Mouse (Mus musculus) midbrain, embryonic 14.5 days (tissue): ENCODE data around the gene Fam168a. TPM values are rescaled to one million over a fixed set of nuclear protein-coding genes. Genes with fewer than 3 reads are reported as not detected.

Experiments used
- ATAC-seq: fragments of 200-750 bp; cut with Nextera tagmentation; 2 replicates; pipeline ENCODE4 v1.8.0; 2017; ENCODE audit warnings: moderate number of reproducible peaks, moderate library complexity; ENCODE audit not compliant: low FRiP score, low TSS enrichment
- DNase-seq: peaks from one replicate; pipeline ENCODE4 v3.0.0-alpha.2; 2015
- H3K27ac ChIP-seq: fragments of 300-500 bp; sonication (generic); replicated peaks from 2 replicates; pipeline ENCODE4 v1.5.1; 2014; ENCODE audit warnings: mild to moderate bottlenecking, low read depth, low read length, moderate library complexity
- H3K27me3 ChIP-seq: fragments of 300-500 bp; sonication (generic); 2 replicates; pipeline ENCODE4 v1.6.1; 2014; ENCODE audit warnings: low read length, control low read depth, mixed read lengths; ENCODE audit not compliant: control insufficient read depth, insufficient read depth
- H3K36me3 ChIP-seq: fragments of 300-500 bp; sonication (generic); 2 replicates; pipeline ENCODE4 v1.6.1; 2014; ENCODE audit warnings: low read length, control low read depth; ENCODE audit not compliant: control insufficient read depth, insufficient read depth
- H3K4me1 ChIP-seq: fragments of 300-500 bp; sonication (generic); 2 replicates; pipeline ENCODE4 v1.6.1; 2014; ENCODE audit warnings: mild to moderate bottlenecking, antibody characterized with exemption, low read length, control low read depth; ENCODE audit not compliant: control insufficient read depth, insufficient read depth
- H3K4me2 ChIP-seq: fragments of 300-500 bp; sonication (generic); 2 replicates; pipeline ENCODE4 v1.6.1; 2014; ENCODE audit warnings: mild to moderate bottlenecking, low read length, moderate library complexity
- H3K4me3 ChIP-seq: fragments of 300-500 bp; sonication (generic); replicated peaks from 2 replicates; pipeline ENCODE4 v1.5.1; 2014; ENCODE audit warnings: low read depth, low read length
- H3K9ac ChIP-seq: fragments of 300-500 bp; sonication (generic); replicated peaks from 2 replicates; pipeline ENCODE4 v1.6.1; 2014; ENCODE audit warnings: mild to moderate bottlenecking, low read length, moderate library complexity
- H3K9me3 ChIP-seq: fragments of 300-500 bp; sonication (generic); 2 replicates; pipeline ENCODE4 v1.6.1; 2016; ENCODE audit warnings: low read length, control low read depth, mixed read lengths; ENCODE audit not compliant: control insufficient read depth
- WGBS: fragments of 180-500 bp; shearing (Covaris S2); extraction: QIAGEN DNeasy Blood & Tissue Kit; methylation state at CpG from one replicate; pipeline ENCODE4 v1.1.7; 2014; 5-methylcytosine and 5-hydroxymethylcytosine counted together
- polyA plus RNA-seq: library from polyadenylated mRNA; unstranded; fragments of >200 nt; fragmentation: Nextera tagmentation; extraction: Ambion mirVana; gene quantifications from 2 replicates; pipeline ENCODE4 v1.2.1, GENCODE M21; 2014

Fam168a gene
- polyA plus RNA-seq, 1 experiment from 2014 or later: 113 TPM

GRCm38 (mm10) chr7:100862828-100863638 is 156.6 kb downstream of the Fam168a start, which contains the start of gene Relt:
TSS of gene Relt (minus strand) at chr7:100863446.
- no peaks in the 10 kb centered on the region for H3K36me3 ChIP-seq
- peak within 1 kb of the TSS; percentile 67 for H3K27ac ChIP-seq
- H3K4me1 ChIP-seq: 0 out of 2 replicates have a peak, but pooled peaks cover 5% of the 10 kb centered on the region
- peak within 1 kb of the TSS; percentile 73 for H3K4me3 ChIP-seq
- DNase-seq (peak; percentile 96), ATAC-seq (peak; percentile 92)
- no peaks in the 10 kb centered on the region for H3K9me3 ChIP-seq
- H3K27me3 ChIP-seq: no peaks in the 10 kb centered on the region
- WGBS: under 1% methylated on average over 91 of the region's 91 CpGs
- peak within 1 kb of the TSS; percentile 96 for H3K4me2 ChIP-seq
- H3K9ac ChIP-seq: peak within 1 kb of the TSS; percentile 67

GRCm38 (mm10) chr7:100866675-100867074 is 160.2 kb downstream of the Fam168a start:
- H3K27me3 ChIP-seq: no peaks in the 10 kb centered on the region

GRCm38 (mm10) chr7:100867561-100867960 is 161.1 kb downstream of the Fam168a start:
- 60% methylated on average over 2 of the region's 2 CpGs for WGBS
- H3K4me2 ChIP-seq: no peak overlapping the region

More at GRCm38 (mm10) chr7:100866675-100867074, 160.2 kb downstream of the Fam168a start:
- Histone ChIP-seq H3K9me3 (no peaks in the 10 kb centered on the region), H3K4me1 (0 out of 2 replicates have a peak, but pooled peaks cover 4% of the 10 kb centered on the region), H3K9ac (no peak overlapping the region), H3K4me3 (no peak overlapping the region), H3K27ac (no peak overlapping the region), H3K4me2 (no peak overlapping the region), H3K36me3 (no peaks in the 10 kb centered on the region)
- no peak for ATAC-seq
- DNase-seq: peak; percentile 87
- 10% methylated on average over 3 of the region's 3 CpGs for WGBS

GRCm38 (mm10) chr7:100868551-100868950 is 162.1 kb downstream of the Fam168a start:
- ATAC-seq (no peak), DNase-seq (no peak)
- no peak overlapping the region for H3K9ac ChIP-seq
- no peaks in the 10 kb centered on the region for H3K27me3 ChIP-seq
- no peaks in the 10 kb centered on the region for H3K4me1 ChIP-seq
- H3K9me3 ChIP-seq: no peaks in the 10 kb centered on the region
- no peak overlapping the region for H3K27ac ChIP-seq
- WGBS: 79% methylated on average over 4 of the region's 4 CpGs
- no peak overlapping the region for H3K4me3 ChIP-seq
- H3K4me2 ChIP-seq: no peak overlapping the region
- H3K36me3 ChIP-seq: peaks cover 10% of the 10 kb centered on the region

More at GRCm38 (mm10) chr7:100867561-100867960, 161.1 kb downstream of the Fam168a start:
- H3K4me3 ChIP-seq: no peak overlapping the region
- H3K4me1 ChIP-seq: no peaks in the 10 kb centered on the region
- no peak overlapping the region for H3K27ac ChIP-seq
- no peak overlapping the region for H3K9ac ChIP-seq
- no peak for ATAC-seq
- no peak for DNase-seq
- peaks cover 2% of the 10 kb centered on the region for H3K36me3 ChIP-seq
- H3K27me3 ChIP-seq: no peaks in the 10 kb centered on the region
- H3K9me3 ChIP-seq: no peaks in the 10 kb centered on the region

- DNase-seq: no peak
- Histone ChIP-seq H3K4me2 (no peak overlapping the region), H3K27ac (no peak overlapping the region), H3K4me3 (no peak overlapping the region), H3K9me3 (no peaks in the 10 kb centered on the region), H3K4me1 (no peaks in the 10 kb centered on the region), H3K27me3 (no peaks in the 10 kb centered on the region), H3K9ac (no peak overlapping the region), H3K36me3 (peaks cover 14% of the 10 kb centered on the region)
- 92% methylated on average over 8 of the region's 8 CpGs for WGBS
- no peak for ATAC-seq
Measured at GRCm38 (mm10) chr7:100869877-100870629, 163.6 kb downstream of the Fam168a start.

- Histone ChIP-seq H3K4me2 (no peak overlapping the region), H3K27me3 (no peaks in the 10 kb centered on the region), H3K9ac (no peak overlapping the region), H3K27ac (no peak overlapping the region), H3K9me3 (no peaks in the 10 kb centered on the region), H3K36me3 (peaks cover 18% of the 10 kb centered on the region), H3K4me1 (no peaks in the 10 kb centered on the region), H3K4me3 (no peak overlapping the region)
- no peak for ATAC-seq
- 92% methylated on average over 4 of the region's 4 CpGs for WGBS
- no peak for DNase-seq
Measured at GRCm38 (mm10) chr7:100871355-100871754, 164.9 kb downstream of the Fam168a start.

GRCm38 (mm10) chr7:100871892-100872291 is 165.5 kb downstream of the Fam168a start:
- Histone ChIP-seq H3K27ac (no peak overlapping the region), H3K4me1 (no peaks in the 10 kb centered on the region), H3K9ac (no peak overlapping the region), H3K4me3 (no peak overlapping the region), H3K4me2 (no peak overlapping the region), H3K36me3 (peaks cover 21% of the 10 kb centered on the region), H3K9me3 (no peaks in the 10 kb centered on the region), H3K27me3 (no peaks in the 10 kb centered on the region)
- DNase-seq (no peak), ATAC-seq (no peak)
- WGBS: 88% methylated on average over 5 of the region's 5 CpGs

GRCm38 (mm10) chr7:100873197-100873596 is 166.8 kb downstream of the Fam168a start:
- ATAC-seq (no peak), DNase-seq (no peak)
- Histone ChIP-seq H3K36me3 (peaks cover 33% of the 10 kb centered on the region), H3K4me3 (no peak overlapping the region), H3K27me3 (no peaks in the 10 kb centered on the region), H3K9ac (no peak overlapping the region), H3K9me3 (no peaks in the 10 kb centered on the region), H3K27ac (no peak overlapping the region), H3K4me2 (no peak overlapping the region), H3K4me1 (no peaks in the 10 kb centered on the region)
- 95% methylated on average over 13 of the region's 13 CpGs for WGBS
